Mouse (Mus musculus) spleen, embryonic (tissue): ENCODE measurements around the gene Adamtsl3.
"Not testable (repeated sequence)": the region's sequence is repeated elsewhere in the genome, so short reads cannot be mapped to it uniquely, and the experiment has no call there.

Experiments
- CTCF ChIA-PET: fragments of 350-600 bp; sonication (Branson Sonifier 250); formaldehyde crosslinking; loops from one replicate; lab custom pipeline; 2022; lab: Charles Lee

Adamtsl3 gene

DNA sequence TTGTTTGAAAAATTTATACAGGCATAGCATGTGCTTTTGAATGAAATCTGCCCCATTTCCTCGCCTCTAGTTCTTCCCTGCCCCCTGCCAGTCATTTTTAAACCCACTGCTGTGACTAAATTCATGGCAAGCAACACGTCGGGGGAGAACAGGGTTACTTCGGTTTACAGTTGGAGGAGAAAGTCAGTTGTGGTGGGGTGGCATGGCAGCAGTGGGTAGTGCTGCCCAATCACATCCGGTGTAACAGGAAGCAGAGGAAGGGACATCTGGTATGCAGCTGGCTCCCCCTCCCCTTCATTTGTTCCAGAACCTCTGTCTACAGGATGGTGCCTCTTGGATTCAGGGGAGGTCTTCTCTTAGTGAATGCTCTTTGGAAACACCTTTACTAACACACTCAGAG lies 25.6 kb downstream of the Adamtsl3 start:
- CTCF ChIA-PET: no interaction called here

DNA sequence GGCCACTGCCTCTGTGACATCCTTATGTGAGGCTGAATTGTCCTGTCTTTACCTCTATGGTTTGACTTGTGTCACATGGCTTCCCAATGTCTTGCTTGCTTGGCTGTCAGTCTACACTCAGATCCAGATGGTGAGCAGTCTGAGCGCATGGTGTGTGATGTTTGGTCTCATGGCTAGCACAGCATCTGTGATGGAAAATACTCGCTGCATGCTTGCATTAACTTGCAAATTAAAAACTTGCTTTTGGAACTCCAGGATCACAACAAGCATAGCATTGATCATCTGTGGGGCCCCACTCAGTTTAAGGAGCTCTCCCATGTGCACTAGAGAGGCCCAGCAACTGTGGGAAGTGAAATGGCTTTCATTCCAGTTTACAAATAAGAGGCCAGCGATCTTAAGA lies 29.1 kb downstream of the Adamtsl3 start:
- CTCF ChIA-PET: no interaction called here

DNA sequence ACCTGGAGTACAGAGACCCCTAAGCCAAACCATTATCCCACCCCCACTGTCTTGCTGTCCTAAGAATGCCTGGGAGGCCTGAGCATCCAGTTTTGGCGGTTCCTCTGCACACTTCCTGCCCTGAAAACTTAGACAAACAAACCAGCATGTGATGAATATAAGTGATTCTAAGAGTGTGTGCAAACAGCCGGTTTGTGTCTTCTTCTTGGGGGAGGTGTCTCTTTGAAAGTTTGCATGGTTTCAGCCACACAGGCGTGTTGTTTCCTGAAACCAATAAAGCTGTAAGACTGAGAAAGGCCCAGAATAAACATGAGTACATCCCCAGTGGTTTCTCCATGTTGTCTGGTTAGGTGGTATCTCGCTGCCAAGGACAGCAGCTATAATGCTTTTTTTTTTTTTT lies 30.6 kb downstream of the Adamtsl3 start:
- CTCF ChIA-PET: no interaction called here

DNA sequence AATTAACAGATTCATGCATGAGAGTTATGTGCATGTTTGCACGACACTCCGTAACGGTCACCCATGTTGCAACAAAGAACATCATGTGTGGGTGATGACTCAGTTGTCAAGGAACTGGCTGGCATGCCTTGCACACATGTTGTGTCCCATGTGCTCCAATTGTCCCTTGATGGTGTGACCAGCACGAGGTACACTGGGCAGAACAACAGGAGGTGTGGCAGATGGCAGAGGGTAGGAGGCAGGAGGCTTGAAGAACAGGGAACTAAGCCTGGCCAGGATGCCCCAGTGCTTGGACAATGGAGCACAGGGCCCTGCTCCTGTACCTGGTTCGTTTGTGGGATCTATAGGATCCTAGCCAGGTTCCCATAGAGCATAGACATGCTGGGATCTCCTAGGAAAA lies 31.0 kb downstream of the Adamtsl3 start:
- CTCF ChIA-PET: no interaction called here

DNA sequence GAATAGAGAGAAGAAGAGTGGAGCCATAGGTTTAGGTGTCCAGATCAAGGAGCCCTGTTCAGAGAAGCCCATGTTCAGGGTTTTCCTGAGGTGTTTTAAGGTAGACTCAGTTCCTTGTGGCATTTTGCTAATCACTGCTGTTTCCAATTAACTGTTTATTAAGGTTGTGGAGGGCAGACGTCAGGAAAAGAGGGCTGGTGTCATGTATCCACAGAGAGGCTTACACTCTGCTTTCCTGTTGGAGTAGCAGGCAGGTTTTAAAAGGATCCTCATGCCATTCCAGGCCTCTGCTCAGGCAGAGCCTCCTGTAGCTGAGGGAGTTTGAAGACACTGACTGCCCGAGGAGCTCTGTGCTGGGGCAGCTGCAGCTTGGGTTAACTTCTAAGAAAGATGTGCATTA lies 32.6 kb downstream of the Adamtsl3 start:
- CTCF ChIA-PET: no interaction called here

DNA sequence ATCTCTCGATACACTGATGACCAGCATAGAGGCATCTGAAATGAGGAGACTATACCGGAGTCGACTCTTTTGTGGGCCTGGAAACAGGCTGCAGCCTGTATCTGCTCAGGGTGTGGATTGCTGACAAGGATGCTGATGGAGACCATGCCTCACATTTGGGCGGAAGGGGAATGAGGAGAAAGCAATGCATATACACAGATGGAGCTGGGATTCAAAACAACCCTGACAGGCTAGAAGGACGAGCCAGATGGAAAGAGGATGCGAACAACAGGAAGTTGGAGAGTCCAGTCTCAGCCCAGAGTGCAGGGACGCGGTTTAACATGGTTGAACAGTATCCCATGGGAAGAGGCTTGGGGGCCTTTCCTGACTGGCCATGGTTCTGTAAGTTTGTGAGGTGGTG lies 34.6 kb downstream of the Adamtsl3 start:
- CTCF ChIA-PET: no interaction called here

DNA sequence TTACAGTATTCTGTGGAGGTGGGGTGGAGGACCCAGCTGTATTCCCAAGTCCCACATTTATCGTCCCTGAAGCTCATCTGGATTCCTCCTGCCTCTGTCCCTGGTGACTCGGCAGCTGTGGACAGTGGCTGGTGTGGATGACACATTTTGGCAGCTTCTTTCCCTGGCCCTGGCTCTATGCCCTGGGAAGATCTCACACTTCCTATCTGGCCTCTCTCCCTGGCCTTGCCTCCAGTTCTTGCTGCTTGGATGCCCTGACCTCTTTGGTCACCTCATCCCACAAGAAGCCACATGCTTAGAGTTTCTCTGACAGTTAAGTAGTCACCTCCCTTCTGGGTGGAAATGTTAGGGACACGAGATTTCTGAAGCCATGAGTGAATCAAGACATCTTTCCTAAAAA lies 35.9 kb downstream of the Adamtsl3 start:
- CTCF ChIA-PET: no interaction called here

DNA sequence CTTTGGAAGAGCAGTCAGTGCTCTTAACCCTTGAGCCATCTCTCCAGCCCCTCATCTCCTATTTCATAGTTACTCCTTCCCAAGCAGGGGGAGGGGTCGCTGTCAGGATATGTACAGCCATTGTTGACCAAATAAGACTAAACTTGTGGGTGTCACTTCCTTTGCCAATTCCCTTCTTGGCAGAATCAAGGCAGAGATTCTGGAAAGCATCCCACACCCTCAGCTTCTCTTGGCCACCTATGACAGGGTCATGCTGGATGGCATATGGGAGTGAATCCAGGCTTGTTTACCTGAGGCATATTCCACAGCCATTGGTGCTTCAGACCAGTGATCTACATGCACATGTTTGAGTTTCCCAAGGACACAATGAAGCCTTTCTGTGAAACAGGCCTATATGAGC lies 42.8 kb downstream of the Adamtsl3 start:
- CTCF ChIA-PET: no interaction called here

DNA sequence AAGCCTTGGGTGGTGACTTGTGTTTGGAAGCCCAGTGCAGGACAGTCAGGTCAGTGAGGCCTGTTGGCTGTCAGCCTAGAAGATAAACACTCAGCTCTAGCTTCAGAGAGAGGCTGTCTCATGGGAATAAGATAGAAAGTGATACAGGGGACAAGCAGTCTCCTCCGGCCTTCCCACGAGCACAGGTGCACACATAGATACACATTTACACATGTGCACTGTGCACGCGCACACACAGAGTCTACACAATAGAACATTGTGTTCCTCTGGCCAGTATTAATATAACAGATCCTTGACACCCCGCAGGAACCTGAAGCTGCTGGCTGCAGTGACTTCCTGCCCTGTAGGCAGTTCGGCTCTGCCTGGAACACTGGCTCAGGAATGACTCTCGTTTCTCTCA lies 44.3 kb downstream of the Adamtsl3 start:
- CTCF ChIA-PET: no interaction called here

DNA sequence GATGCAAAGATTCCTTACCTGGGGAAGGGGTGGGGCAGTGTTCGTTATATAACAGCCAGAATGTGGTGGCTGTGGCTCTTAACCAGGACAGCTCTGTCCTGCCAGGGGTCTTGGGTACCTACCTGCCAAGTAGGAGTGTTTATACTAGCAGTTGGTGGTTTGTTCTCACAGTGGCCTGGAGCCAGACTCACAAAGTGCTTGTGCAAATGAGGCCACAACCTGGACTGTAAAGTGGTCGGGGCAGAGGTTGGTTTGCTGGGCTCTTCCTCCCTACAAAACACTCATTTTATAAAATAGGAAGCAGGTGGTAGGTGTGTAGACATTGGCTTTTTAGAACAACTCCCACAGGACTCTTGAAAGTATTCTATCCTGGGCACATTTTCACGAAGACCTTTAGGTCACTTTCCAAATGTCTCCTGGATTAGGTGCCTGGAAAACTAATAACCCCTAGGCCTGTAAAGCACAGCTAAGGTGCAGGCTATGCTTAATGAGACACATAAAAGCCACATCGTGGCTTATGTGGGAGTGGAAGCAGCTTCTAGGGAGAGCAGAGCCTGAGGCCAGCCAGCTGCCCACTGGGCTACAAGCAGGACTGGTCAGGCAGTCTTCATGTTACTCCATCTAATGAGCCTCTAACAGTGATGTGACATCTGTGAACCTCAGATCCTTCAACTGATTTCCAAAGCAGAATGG lies 47.5 kb downstream of the Adamtsl3 start:
- CTCF ChIA-PET: interaction anchor here (0.6 kb wide), 1 partner anchor 484 kb away, joined by 7 read pairs; no protein-coding TSS in a partner anchor

DNA sequence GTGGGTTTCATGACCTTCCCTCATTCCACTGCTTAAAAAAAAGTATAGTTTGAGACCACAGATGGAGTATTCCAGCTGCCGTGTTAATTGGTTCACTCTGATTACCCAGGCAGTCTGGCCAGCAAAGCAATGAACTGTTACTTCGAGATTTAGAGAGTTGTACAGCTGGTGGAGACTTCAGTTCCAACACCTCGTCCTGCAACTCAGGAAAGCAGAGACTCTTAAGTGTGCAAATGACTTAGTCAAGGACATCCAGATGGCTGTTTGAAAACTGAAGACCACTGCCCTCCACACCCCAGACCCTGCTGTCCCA lies 48.0 kb downstream of the Adamtsl3 start:
- CTCF ChIA-PET: no interaction called here

DNA sequence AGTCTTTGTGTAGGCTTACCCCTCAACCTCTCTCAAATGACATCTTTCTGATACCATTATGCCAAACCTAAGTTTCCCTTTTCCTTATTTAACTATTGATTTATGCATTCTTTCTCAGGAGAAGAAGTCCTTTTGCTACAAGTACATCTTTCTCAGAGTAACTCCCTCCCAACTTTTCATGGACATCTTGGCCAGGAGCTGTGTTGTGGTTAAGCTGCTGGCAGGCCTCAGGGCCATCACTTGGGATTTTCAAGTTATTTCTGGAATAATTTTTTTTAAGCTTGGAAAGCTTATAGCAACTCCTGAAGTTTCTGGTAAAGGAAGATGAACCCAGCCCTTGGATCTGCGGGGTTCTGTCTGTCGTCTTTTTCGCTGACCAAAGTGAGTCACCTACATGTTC lies 51.6 kb downstream of the Adamtsl3 start:
- CTCF ChIA-PET: no interaction called here

DNA sequence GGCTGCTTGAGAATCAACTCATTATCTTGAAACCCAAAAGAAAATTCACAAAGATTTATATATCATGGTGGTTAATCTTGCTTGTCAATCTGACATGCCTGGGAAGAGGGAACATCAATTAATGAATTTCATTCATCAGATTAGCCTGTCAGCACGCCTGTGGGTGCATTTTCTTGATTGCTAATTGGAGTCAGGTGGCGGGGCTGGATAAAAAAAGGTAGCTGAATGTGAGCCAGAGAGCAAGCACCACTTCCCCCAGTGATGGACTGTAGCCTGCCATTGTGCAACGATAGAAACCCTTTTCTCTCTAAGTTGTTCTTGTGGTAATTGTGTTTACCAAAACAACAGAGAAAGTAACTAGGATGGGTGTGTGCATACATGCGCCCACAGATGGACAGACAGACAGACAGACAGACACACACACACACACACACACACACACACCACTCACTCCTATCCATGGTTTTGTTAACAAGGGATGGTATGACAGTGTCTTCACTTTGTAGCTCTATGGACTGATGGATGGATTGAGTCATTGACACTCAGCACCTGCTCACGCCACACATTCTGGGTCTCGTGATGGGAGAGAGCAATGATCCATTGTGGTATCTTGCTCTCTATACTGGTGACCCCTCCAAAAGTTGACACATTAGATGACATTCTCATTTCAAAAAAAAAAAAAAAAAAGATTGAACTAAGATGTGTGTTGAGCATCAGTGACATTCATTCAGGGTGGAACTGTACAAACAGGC lies 59.1 kb downstream of the Adamtsl3 start:
- CTCF ChIA-PET: no interaction called here

DNA sequence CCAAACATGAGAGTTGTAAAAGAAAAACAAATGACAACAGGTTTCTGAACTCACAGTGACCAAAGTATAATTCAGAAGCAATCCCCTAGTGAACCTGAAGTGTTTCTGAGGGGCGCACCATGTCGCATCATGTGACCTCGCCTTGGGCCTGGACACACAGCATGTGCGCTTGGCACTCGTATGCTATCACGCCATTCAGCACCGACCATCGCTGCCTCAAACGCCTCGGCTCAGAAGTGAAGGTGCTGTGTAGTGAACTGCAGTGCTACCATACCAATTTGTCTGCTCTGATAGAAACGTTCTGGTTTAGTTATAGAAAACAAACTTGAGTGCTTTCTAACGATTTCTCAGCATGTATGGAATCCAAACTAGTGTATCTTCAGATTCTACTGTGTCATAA lies 59.7 kb downstream of the Adamtsl3 start:
- CTCF ChIA-PET: no interaction called here

DNA sequence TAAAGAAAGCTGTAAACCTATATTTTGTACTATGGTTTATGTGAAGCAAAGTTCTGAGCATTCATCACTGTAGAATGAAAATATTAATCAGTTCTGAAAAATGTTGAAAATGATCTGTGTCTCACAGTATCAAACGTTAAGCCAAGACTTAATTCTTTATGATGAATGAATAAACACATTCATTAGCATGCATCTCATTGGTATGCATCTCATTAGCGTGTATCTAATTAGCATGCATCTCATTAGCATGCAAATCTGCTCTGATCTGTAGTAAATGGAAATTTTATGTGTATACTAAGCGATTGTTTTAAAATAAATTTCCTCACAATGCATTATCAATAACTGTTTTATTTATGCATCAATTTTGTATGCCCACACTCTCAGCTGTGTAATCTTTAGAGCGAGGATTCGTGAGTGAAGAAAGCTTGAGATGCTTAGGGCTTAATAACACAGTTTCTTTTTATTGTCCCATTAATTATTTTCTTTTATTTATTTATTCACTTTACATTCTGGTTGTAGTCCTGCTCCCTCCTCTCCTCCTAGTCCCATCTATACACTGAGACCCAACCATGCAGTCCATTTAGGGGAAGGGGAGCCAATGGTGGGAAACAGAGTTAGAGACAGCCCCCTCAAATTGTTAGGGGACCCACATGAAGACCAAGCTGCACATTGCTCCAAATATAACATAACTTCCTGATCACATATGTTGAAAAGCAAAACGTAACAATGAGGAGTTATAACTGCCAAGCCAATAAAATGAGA lies 60.4 kb downstream of the Adamtsl3 start:
- CTCF ChIA-PET: no interaction called here

DNA sequence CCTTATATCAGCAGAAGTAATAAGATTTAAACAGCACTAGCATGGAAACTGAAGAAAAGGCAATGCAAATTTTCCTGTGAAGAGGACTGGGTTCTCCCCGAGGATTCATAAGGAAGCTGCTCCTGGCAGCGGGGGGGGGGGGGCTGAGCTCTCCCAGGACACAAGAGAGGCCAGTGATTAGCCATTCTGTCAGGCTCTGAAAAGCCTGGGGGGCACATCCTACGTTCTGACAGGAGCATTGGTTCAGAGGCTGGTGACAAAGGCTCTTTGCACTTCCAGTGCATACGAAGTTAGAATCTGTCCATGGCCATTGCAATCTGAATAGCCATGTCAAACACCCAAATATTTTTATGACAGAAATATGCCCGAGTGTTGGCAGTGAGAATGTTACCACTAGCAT lies 61.4 kb downstream of the Adamtsl3 start:
- CTCF ChIA-PET: no interaction called here

DNA sequence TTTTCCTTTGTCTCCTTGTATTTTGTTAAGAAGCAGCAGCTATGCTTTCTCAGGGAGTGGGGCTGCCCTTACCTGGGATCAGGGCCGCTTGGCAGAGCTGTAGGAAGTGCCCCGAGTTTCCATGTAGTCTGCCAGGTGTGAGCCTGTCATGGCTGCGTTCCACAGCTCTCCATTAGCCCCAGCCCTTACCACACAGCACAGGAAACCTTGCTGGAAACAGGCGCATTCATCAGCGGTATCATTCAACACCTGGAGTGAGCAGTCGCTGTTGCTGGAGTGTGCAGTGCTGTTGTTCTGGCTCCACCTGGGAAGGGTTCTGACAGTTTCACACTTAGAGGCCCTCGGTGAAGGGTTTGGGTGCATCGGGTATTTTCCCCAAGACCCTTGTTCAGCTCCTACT lies 62.1 kb downstream of the Adamtsl3 start:
- CTCF ChIA-PET: no interaction called here

DNA sequence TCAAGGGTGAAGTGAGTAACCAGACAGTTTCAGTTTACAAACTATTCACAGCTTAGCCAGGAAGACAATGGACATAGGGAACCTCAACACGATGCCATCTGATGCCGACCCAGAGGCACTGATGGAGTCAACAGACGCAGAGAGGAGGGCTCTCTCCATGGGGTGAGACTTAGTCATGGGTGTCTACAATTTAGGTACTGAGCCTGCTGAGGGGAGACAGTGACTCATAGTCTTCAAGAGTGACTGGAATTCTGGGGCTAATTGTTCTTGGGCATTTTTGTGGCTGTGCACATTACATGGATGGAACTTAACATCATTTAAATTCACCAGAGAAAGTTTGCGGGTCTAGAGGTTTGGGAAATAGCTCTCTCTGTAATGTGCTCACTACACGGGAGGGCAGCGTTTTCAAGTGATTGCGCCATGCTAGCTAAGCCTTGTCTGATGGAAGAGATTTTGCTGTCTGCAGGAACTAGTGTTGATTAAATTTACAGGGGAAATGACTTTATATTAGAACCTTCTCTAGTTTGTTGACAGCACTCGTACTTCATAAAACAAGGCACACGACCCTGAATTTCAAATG lies 70.1 kb downstream of the Adamtsl3 start:
- CTCF ChIA-PET: no interaction called here

DNA sequence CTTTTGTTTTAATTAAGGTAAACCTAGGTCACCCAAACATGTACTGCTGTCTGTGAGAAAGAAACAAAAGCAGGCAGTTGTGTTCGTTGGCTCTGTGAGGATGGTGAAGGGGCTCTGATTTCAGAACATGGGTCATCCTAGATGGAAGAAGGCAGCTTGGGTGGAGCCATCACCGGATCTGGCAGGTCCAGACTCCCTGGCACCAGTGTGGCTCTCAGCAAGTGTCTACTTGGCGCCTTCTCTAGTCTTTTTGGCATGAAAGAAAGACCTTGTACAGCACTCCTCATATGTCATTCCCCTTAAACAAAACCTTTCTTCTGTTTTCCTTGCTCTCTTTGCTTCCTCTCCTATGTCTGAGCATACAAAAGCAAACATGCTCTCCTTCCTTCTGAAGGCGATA lies 75.5 kb downstream of the Adamtsl3 start:
- CTCF ChIA-PET: no interaction called here

DNA sequence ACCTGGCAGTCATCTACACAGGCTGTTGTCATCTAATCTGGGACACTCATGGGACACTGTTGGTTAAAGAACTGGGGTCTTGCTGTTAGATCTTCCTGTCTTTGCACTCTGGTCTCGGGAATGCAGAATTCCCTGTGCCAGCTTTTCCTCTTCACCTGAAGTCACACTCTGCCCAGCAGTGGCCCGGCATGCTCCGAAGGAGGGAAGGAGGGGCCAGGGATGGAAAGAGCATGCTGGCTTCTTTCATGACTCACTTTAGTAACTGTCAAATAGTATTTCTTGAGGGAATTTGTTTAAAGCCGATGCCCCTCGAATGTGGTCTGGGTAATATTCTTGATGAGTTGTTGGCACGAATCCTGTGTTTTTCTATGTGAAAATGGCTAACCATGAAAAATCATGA lies 81.2 kb downstream of the Adamtsl3 start:
- CTCF ChIA-PET: no interaction called here

DNA sequence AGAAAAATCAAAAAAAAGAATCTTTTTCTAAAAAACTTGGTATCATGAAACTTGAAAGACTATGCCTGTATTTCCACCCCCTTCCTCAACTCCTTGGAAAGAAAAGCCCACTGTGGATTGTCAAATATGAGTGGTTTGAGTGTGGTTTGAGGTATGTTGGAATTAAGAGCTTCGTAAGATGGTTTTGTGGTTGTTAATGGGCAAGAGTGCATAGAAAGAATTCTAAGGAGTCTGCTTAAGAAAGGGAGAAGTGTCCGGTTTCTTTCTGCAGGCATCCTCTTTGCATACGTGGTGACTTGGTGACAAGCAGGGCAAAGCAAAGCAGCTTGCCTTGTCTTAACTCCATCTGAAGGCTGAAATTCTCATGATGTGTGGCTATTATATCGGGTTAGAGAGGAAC lies 81.6 kb downstream of the Adamtsl3 start:
- CTCF ChIA-PET: no interaction called here

DNA sequence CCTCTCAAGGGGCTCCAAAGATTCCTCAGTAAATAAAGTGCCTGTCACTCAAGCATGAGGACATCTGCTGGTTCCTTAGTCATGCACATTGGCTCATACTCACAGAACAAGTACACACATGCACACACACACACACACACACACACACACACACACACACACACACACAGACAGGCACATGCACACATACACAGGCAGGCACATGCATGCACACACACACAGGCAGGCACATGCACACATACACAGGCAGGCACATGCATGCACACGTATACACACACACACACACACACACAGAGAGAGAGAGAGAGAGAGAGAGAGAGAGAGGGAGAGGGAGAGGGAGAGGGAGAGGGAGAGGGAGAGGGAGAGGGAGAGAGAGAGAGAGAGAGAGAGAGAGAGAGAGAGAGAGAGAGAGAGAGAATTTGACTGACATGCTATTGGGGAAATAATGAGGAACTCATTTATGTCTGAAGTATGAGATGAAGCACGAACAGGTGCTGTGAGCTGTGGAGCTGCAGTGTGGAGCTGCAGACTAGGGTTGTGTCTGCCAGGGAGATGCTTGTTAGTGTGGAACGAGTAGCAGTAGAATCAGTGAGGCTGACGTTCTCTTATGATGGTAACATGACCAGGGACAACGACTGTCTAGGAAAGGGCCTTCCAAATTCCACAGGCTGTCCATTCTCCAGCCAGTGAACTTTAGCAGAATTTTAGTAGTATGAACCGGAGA lies 85.0 kb downstream of the Adamtsl3 start:
- CTCF ChIA-PET: not testable (repeated sequence)
